Mouse (Mus musculus) adrenal gland, adult 18-20 months (tissue): Measurements from ENCODE around the gene Aldh16a1. TPM values are rescaled to one million over a fixed set of nuclear protein-coding genes. Genes with fewer than 3 reads are reported as not detected.
A peak's percentile ranks its signal among the peaks of the same experiment; 100 is the strongest.
"Not testable (repeated sequence)": the region's sequence is repeated elsewhere in the genome, so short reads cannot be mapped to it uniquely, and the experiment has no call there.

Source experiments
- DNase-seq, 2 experiments: peaks; one replicate each; pipeline ENCODE4 v3.0.0; 2021 to 2022; ENCODE audit warnings: low spot score in 2 of 2
- total RNA-seq, 2 experiments: library from RNA; stranded (reverse); gene quantifications; 1 replicate in 1 of 2; 2 replicates in 1 of 2; pipeline ENCODE4 v1.2.3; 2021

Aldh16a1 gene
- total RNA-seq, 2 experiments from 2014 or later = 58.4 to 68.5 TPM

DNA sequence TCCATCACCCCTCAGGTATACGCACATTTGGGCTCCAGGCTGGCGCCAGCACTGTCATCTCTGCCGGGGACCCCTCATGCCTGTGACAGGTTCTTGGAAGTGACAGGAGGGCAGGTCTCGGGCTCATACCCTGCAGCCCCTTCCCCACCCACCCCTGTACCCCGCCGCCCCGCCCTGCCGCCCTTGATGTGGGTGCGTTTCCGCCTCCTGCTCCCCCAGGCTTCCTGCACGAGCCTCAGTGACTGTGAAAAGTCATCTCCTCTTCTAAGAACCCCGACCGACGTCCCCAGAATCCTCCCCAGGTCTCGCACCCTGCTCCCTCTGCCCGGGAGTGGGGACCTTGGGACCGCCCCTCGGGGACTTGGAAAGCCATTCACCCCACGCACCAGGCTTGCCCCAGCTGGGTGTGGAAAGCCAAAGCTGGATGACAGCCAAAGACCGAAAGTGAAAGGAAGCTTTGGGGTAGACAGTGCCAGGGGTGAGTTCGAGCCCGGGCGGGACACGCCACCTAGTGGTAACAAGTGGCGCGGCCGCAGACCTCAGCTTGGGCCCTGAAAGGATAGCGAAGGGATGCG is 18.3 kb downstream of the Aldh16a1 start, which contains the start of the genes Gm45713 and Flt3l:
TSS of gene Gm45713 (minus strand) at position 239 of the 575 bp plus-strand sequence.
TSS of gene Flt3l (minus strand) at position 440 of the 575 bp plus-strand sequence.
- peak; percentile 93 to 94 for DNase-seq

DNA sequence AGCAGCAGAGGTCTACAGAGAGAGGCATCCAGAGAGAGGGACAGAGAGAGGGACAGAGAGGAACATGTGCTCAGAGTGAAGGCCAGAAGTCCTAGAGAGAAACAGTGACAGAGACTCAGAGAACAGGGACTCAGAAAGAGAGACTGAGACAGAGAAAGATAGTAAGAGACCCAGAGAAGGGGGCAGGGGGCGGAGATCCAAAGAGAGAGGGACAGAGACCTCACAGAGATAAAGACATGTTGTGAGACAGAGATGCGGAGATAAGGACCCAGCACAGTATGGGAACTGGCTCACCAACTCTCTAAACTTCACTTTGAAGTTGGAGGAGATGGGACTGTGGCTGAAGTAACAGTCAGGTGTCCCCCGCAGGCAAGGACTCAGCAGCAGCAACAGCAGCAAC is 19.0 kb downstream of the Aldh16a1 start:
- no peak for DNase-seq

DNA sequence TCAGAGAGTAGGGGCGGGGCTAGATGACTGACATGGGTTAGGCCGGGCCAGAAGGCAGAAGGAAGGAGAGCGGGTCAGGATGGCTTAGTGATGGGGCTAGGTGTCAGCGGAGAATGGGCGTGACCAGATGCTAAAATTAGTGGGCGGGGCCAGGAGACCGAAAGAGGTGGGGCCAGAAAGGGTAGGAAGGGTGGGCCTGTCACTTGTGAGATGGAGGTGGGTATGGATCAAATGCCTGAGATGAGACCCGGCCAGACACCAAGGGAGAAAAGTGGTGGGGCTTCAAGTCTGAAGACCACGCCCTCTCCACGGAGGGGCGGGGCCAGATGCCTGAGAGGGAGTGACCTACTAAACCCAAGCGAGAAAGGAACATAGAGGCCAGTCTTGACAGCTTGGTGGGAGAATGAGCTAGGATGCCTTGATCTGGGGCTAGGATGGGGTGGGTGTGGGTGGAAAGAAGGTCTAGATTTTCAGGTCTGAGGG is 19.8 kb downstream of the Aldh16a1 start:
- DNase-seq = no peak

DNA sequence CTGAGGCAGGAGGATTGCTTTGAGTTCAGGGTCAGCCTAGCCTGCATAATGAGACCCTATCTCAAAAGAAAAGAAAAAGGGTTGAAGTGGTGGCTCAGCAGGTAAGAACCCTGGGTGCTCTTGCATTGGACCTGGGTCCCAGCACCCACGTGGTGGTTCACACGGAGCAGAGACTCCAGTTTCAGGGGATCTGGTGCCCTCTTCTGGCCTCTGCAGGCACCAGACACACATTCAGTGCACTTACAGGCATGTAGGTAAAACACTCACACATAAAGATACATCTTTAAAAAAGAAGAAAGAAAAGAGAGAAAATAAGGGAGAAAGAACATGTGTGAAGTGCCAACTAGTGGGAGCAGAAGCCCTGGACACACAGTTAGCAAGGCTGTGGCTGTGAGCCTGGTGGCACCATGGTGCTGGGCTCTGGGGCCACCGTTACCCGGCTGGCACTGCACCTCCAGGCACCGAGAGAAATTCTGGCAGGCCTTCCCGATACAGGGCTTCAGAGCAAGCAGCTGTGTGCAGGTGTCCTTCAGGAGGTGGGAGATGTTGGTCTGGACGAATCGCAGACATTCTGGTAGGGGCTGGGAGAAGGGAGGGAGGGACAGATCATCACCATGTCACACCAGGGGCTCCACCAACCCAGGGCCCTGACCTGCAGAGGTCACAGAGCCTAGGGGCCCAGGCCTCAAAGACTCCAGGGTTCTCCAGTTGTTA is 20.8 kb downstream of the Aldh16a1 start:
- no peak for DNase-seq

DNA sequence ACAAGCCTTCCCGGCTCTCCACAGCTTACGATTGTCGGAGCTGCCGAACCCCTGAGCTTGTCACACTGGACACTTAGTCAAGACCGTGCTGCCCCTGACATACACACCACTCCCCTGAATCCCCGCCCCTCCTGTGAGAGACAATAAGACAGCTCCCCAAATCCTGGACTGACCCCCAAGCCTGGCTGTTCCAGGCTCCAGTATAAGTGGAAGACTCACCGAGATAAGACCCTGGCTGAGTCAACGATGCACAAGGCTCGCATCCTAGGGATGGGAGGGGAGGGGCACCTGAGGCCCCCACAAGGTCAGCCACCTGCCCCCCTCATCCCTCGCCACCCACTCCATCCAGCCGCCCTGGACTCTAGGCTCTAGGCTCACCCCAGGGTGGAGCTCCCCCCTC is 22.5 kb downstream of the Aldh16a1 start:
- DNase-seq = no peak

DNA sequence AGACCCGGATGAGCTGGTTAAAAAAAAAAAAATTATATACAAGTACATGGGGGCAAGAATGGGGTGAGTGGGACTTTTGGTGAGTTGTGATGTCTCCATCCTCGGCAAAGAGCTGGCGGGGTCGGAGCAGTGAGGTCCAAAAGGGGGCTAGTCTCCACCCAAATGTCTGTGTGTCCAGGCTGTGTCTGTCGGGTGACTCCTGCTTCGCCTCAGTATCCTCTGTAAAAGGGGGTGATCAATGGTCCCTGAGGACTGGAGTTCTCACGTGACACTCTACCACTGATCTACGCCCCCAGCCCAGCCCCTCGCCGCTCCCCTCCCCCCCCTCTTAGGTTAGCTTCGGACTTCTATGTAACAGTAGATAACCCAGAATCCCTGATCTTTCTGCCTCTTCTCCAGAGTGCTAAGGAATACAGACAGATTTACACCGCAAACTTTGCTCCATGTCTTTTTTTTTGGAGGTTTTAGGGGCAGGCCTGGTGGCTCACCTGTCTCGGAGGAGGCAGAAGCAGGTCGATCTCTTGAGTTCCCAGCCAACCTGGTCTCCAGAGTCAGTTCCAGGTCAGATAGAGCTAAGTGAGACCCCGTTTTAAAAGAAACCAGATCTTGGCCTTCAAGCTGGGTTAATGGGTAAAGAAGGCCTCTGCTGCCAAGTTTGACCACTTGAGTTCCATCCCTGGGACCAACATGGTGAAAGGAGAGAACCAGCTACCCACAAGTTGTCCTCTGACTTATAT is 24.4 kb downstream of the Aldh16a1 start:
- DNase-seq = no peak

DNA sequence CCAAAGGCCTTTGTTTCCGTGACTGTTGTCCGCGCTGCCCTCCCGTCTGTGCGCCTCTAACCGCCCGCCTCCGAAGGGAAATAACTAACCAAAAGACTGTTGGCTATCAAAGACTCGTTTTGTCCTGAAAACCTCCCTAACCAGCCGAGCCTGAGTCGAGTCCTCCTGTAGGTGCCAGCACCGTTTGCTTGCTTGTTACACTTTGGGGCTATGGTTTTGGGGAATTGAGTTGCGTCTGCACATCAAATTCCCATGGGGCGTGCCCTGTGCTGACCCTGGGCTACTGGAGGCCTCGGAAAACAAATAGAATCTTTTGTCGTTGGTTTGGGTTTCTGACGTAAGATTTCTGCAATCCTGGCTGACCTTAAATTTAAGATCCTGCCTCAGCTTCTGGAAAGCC is 25.1 kb downstream of the Aldh16a1 start:
- DNase-seq = peak in 1 of 2 experiments; percentile 56

DNA sequence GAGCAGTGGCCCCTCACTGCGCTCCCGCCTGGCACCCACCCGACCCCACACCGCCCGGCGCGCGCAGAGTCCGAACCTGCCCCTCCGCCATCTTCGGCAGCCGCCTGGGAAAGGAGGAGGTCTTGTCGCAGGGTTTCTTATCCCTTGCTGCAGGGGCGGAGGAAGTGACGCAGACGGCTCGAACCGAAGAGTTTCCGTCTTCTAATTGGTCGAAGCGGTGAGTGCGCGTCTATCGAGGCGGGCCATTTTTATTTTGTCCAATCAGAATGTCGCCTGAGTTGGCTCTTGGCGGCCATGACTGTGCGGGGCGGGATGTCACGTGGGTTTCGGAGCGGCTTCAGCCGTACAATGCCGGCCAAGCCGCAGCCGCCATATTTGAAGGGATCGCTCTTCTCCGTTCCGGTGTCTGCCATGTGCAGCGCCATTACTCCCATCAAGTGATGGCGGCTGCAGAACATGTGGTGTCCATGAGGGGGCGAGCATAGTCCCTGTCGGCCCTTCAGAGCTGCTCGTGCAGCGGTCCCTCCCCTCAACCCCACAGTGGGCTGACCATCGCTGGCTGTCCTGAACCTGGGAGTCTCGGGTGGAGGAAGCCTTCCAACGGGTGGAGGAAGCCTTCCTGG is 25.6 kb downstream of the Aldh16a1 start, which contains the start of gene Rpl13a:
TSS of gene Rpl13a (minus strand) at position 138 of the 623 bp plus-strand sequence.
- DNase-seq = peak; percentile 93 to 94

DNA sequence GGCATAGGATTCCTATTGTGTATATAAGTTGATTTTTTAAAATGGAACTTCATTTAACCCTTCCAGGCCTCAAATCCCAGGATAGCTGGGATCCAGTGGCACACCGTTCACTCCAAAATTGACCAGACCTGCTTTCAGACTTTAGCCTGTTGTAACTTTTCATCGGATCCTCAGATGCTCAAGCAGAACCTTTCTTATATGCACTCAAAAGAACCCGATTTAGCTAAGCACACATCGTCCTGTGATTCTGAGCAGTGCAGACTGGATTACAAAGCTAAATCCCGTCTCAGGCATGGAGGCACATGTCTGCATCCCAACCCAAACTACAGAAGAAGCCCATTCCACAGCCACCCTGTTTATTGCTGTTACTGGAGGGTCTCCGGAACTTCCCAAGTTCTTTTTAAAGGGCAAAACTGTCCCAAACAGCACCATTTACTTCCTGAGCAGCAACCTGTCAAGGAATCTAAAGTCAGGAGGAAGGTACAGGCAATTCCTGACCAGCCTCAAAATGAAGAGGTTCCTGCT is 26.6 kb downstream of the Aldh16a1 start:
- DNase-seq = no peak

DNA sequence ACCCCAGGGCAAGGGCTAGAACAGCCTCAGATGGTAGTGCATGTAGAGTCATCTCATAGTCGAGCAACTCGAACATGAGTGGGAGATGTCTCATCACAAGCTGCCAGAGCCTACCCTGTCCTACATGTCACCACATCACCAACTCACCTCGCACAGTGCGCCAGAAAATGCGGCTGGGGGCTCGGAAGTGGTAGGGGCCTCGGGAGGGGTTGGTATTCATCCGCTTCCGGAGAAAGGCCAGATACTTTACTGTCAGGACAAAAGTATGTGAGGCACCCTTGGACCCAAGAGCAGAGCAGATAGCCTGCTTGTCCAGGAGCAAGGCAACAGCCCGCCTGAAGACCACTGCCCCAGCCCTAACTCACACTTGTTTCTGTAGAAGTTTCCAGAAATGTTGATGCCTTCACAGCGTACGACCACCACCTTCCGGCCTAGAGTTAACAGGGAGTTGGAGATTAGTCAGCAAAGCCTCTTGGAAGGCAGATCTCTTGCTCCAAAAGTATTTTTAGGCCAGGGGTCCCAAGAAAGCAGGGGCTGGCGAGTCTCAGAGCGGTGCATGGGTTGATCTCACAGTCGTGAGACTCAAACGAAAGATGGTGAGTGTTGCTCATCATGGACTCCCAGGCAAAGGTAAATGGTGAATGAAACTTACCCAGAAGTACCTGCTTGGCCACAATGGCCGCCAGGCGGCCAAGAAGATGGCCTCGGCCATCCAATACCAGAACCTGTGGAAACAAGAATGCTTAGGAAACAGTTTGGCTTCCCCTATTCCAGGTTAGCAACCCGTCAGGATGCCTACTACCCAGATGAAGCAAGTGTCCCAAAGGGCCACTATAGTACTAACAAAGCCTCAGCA is 27.3 kb downstream of the Aldh16a1 start:
- no peak for DNase-seq

DNA sequence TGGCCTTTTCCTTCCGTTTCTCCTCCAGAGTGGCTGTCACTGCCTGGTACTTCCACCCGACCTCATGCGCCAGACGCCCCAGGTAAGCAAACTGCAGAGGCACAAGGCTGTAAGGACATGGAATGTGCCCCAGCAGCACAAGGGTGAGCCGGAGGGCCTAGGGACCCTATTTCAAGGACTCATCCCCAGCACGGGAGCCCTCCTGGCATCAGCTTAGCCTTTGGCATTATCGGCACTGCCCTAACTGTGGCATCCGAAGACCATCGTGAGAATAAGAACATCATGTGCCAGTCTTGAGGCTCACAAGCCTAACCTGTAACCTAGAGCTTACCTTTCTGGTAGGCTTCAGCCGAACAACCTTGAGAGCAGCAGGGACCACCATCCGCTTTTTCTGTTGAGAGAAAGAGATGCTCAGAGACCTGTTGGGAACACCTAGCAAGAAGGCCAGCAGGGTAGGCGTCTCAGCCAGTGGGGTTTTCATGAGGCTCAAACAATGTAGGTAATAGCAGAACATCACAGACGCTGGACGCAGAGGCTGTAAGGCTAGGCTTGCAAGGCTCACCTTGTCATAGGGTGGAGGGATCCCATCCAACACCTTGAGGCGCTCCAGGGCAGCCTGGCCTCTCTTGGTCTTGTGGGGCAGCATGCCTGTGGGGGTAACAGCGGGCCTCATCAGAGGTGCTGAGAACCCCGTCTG is 28.1 kb downstream of the Aldh16a1 start:
- no peak for DNase-seq

DNA sequence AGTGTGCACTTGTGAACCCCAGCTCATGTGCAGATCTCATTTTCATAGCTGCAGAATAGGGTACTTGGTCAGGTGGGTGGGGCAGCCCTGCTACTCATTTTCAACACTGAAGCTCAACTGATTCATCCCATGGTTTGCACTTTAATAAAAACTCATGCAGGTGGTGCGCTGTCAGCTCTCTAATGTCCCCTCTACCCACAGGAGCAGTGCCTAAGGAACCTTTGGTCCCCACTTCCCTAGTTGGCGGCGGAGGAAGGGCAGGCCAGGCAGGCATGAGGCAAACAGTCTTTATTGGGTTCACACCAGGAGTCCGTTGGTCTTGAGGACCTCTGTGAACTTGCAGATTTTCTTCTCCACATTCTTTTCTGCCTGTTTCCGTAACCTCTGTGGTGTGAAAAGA is 28.7 kb downstream of the Aldh16a1 start:
- not testable (repeated sequence) for DNase-seq

DNA sequence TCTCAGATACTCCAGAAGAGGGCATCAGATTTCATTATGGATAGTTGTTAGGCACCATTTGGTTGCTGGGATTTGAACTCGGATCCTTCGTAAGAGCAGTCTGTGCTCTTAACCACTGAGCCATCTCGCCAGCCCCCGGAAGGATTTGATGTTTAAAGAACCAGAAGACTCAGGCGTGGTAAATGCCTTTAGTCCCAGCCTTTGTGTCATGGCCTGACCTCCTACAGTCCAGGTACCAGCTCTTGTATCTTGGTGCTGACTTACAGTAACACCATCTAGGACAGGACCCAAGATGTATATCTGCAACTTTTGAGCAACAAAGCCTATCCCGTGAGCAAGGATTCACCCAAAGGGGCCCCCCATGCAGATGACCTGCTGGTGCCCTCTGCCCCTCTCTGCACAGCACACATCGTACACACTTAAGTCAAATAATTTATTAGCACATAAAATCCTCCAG is 29.2 kb downstream of the Aldh16a1 start:
- no peak for DNase-seq

DNA sequence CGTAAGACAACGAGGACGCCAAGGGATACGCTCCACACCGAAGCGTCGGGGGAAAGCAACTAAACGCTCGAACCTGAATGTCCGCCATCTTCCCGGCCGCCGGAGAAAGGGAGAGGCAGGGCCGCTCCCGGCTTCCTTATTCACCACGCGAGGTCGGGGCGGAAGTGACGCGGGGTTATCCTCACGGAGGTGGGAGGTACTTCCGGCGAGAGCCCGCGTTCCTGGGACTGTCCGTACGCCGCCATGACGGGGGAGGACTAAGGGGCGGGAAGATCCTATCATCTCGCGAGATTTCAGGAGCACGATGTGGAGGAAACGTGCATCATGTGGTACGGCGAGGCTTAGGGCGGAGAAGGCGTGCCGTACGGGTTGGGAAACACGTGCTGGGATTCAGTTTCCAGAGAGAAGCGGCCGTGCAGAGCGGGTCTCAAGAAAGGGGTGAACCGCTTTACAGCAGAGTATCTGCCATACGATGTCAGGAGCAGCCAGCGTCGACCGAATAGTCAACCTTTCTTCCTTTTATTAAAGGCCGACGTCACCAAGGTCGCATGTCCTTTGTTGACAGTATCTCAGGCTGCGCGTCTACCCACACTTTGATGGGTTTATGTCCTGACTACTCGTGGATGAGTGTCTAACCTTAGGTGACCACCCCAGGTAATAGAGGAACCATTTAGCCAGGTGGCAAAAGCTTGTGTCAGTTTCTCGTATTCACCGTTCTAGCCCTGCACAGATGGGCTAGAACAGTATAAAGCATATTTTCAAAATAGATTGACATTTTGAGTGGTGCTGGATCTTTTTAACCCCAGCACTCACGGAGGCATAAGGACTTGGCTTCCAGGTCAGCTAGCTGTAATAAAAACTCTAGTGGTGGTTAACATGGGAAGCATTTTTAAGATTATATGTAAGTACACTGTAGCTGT is 29.9 kb downstream of the Aldh16a1 start, which contains the start of gene Rps11:
TSS of gene Rps11 (minus strand) at position 216 of the 920 bp plus-strand sequence.
- DNase-seq = peak; percentile 96

DNA sequence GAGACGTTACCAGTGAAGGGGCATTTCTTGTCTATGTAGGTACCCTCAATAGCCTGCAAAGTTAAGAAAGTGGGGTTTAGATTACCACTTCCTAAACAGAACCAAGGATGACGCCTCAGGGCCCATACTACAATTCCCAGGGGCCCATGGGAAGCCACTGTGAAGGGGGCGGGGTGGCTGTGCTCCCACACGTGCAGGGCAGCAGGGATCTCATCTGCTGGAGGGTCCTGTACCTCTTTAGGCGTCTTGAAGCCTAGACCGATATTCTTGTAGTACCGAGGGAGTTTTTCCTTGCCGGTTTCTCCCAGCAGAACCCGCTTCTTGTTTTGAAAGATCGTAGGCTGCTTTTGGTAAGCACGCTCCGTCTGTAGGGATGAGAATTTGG is 31.2 kb downstream of the Aldh16a1 start:
- no peak for DNase-seq

DNA sequence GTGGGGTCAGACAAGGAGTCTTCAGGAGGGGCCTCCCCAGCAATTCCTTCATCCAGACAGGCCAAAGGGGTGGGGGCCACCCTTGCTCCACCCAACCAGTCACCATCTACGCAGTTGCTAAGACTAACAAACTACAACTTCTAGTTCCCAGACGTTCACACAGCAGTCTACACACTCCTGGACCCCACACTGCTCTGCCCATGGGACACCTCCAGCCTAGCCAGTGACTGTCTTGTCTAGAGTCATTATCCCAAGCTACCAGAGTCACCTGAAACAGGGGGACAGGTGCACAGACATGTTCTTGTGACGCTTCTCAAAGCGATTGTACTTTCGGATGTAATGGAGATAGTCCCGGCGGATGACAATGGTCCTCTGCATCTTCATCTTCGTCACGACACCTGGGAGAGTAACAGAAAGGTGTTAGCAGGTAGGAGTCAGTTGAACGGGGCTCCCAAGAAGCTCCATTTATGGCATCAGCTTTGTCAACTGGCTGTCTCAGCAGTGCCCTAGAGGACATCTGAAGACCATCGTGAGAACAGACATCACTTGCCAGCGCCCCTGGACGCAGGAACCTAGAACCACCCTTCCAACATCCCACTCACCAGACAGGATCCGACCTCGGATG is 31.7 kb downstream of the Aldh16a1 start:
- no peak for DNase-seq

DNA sequence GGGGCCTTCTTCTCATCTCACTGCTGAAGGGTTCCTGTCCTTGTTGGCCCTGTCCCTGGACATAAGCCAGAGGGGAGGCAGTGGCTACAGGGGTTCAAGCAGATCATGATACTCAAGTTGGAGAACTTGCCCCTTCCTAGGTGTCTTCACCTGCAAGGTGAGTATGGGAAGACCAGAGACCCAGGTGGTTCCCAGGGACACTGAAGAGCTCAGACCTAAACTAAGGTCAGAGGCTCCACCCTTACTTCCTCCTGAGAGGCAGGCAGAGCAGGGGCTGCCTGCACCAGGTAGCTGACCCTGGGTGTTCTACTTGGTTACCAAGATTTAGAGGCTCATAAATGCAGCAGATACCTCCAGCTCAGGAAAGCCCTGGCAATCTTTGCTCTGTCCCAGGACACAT is 32.4 kb downstream of the Aldh16a1 start:
- no peak for DNase-seq

DNA sequence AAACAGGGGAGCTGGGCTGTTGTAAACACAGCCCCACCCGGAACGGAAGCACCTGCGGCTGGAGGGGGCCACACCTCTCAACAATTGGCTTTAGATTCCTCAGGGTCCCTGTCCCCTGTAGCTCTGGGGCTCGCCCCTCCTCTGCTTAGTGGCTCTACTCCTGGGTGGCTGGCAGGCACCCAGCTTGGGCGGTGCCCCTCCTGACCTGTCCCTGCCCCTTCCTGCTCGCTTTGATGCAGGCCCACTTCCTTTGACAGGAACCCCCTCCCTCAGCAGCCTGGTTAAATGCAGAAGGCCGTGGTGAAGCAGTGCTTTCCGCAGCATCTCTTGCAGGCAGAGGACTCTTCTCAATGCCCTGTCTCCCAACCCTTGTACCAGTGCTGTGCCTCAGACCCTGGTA is 33.0 kb downstream of the Aldh16a1 start:
- peak in 1 of 2 experiments; percentile 44 for DNase-seq
